Mouse (Mus musculus) skeletal muscle tissue, adult 2 months (tissue): ENCODE data around the gene Cep70.

ENCODE experiments used
- DNase-seq: peaks from one replicate; pipeline ENCODE4 v3.0.0-alpha.2; 2012; ENCODE audit warnings: low read depth, low spot score

The Cep70 gene

GRCm38 (mm10) chr9:99320006-99320405 is 76.8 kb downstream of the Cep70 start:
- no peak for DNase-seq

- DNase-seq, result no peak
These were observed 82.2 kb downstream of the Cep70 start for GRCm38 (mm10) chr9:99325208-99325929.

- DNase-seq, result no peak
These were observed 82.8 kb downstream of the Cep70 start for GRCm38 (mm10) chr9:99325961-99326360.

- no peak for DNase-seq
These were observed 83.7 kb downstream of the Cep70 start for GRCm38 (mm10) chr9:99326881-99327280.

GRCm38 (mm10) chr9:99336538-99336937 is 93.4 kb downstream of the Cep70 start:
- no peak for DNase-seq

- no peak for DNase-seq
These were observed 95.1 kb downstream of the Cep70 start for GRCm38 (mm10) chr9:99338293-99338692.

GRCm38 (mm10) chr9:99339182-99339581 is 96.0 kb downstream of the Cep70 start:
- peak; percentile 10 for DNase-seq

- no peak for DNase-seq
These were observed 97.0 kb downstream of the Cep70 start for GRCm38 (mm10) chr9:99340126-99340525.

GRCm38 (mm10) chr9:99341600-99341999 is 98.4 kb downstream of the Cep70 start:
- no peak for DNase-seq

GRCm38 (mm10) chr9:99345351-99345792 is 102.2 kb downstream of the Cep70 start:
- DNase-seq, result no peak
